20 mouse cellular contexts compared by ENCODE assay signal in genomic region chr1:77233010-77233409, GRCm38 (mm10).
DNase-seq lines count a peak whose midpoint lies in the region; ATAC-seq and TF ChIP-seq lines count a peak whose summit lies in the region.
"Had no signal": no experiment of that assay in that cellular context is flagged by ENCODE, and none has a peak within 500 bp of the region (broad histone marks: within the 10 kb centered on the region; RNA-seq: fewer than 3 reads in every experiment).

No protein-coding gene starts in this region.

- H3K4me3 ChIP-seq in gastrocnemius, adult 2 months: no peak overlapping the region
- H3K4me3 ChIP-seq in liver, adult 2 months (ENCODE audit: insufficient read depth, low read depth, low read length): no peak overlapping the region
- no peak overlapping the region for H3K4me3 ChIP-seq in liver, embryonic 12.5 days
- no peak overlapping the region for H3K4me3 ChIP-seq in kidney, embryonic 16.5 days (ENCODE audit: low read length)
- H3K4me3 ChIP-seq in forebrain, postnatal 0 days (ENCODE audit: low read depth, low read length): no peak overlapping the region
- H3K4me3 ChIP-seq: layer of hippocampus, adult 2 months; midbrain, embryonic 13.5 days; neural tube, embryonic 13.5 days had no signal

- peak; percentile 28 for DNase-seq in gastrocnemius, adult 2 months
- no peak for DNase-seq in gastrocnemius, postnatal 14 days
- DNase-seq in liver, adult 2 months (ENCODE audit: extremely low read depth, low read depth, low spot score): peak; percentile 47
- peak; percentile 28 for DNase-seq in skeletal muscle tissue, adult 2 months (ENCODE audit: low read depth, low spot score)
- DNase-seq in forebrain, postnatal 0 days: no peak
- no peak for DNase-seq in adrenal gland, postnatal 4 days (ENCODE audit: low spot score in 2 of 2)
- DNase-seq: cerebellum, adult 8-10 months; embryo, embryonic 11 days; gastrocnemius, postnatal 10 days; layer of hippocampus, postnatal 36 days; lung, postnatal 14 days; right cerebral cortex, adult 18-20 months had no signal

- H3K36me3 ChIP-seq in liver, adult 2 months (ENCODE audit: control insufficient read depth, insufficient read depth, low read length): no peaks in the 10 kb centered on the region
- no peaks in the 10 kb centered on the region for H3K36me3 ChIP-seq in liver, embryonic 12.5 days
- H3K36me3 ChIP-seq in kidney, embryonic 16.5 days (ENCODE audit: insufficient read depth, low read length): no peaks in the 10 kb centered on the region
- no peaks in the 10 kb centered on the region for H3K36me3 ChIP-seq in forebrain, postnatal 0 days (ENCODE audit: insufficient read depth)
- H3K36me3 ChIP-seq: midbrain, embryonic 13.5 days; neural tube, embryonic 13.5 days had no signal

- ATAC-seq in liver, embryonic 12.5 days: no peak
- 0 out of 2 replicates have a peak, but pooled peaks have one; percentile 61 for ATAC-seq in kidney, embryonic 16.5 days (ENCODE audit: low FRiP score, low TSS enrichment)
- no peak for ATAC-seq in forebrain, postnatal 0 days
- ATAC-seq: forebrain, embryonic 16.5 days; midbrain, embryonic 13.5 days had no signal

- no peak overlapping the region for H3K27ac ChIP-seq in gastrocnemius, adult 2 months
- H3K27ac ChIP-seq in liver, adult 2 months (replicated peaks; ENCODE audit: insufficient read depth, low read depth, low read length): no peak overlapping the region
- H3K27ac ChIP-seq in liver, embryonic 12.5 days: no peak overlapping the region
- H3K27ac ChIP-seq in kidney, embryonic 16.5 days (ENCODE audit: low read length): no peak overlapping the region
- H3K27ac ChIP-seq in forebrain, postnatal 0 days (ENCODE audit: low read depth, low read length): no peak overlapping the region
- H3K27ac ChIP-seq: hindbrain, embryonic 14.5 days; layer of hippocampus, adult 2 months; midbrain, embryonic 13.5 days; neural tube, embryonic 13.5 days had no signal

- no peaks in the 10 kb centered on the region for H3K4me1 ChIP-seq in liver, adult 2 months (ENCODE audit: control insufficient read depth, insufficient read depth, low read length)
- H3K4me1 ChIP-seq in liver, embryonic 12.5 days: no peaks in the 10 kb centered on the region
- H3K4me1 ChIP-seq in kidney, embryonic 16.5 days (ENCODE audit: insufficient read depth, low read length): no peaks in the 10 kb centered on the region
- no peaks in the 10 kb centered on the region for H3K4me1 ChIP-seq in forebrain, postnatal 0 days (ENCODE audit: insufficient read depth)
- H3K4me1 ChIP-seq: midbrain, embryonic 13.5 days; neural tube, embryonic 13.5 days had no signal

- no peaks in the 10 kb centered on the region for H3K79me2 ChIP-seq in liver, adult 2 months (ENCODE audit: control insufficient read depth, insufficient read depth, low read length)

- 78% methylated on average over 4 of the region's 4 CpGs for WGBS in liver, adult 2 months
- WGBS in liver, embryonic 12.5 days (ENCODE audit: insufficient replicate concordance): 71% methylated on average over 4 of the region's 4 CpGs
- 47% methylated on average over 4 of the region's 4 CpGs for WGBS in kidney, embryonic 16.5 days
- WGBS in forebrain, postnatal 0 days: 81% methylated on average over 4 of the region's 4 CpGs

- TF ChIP-seq POLR2A in liver, adult 2 months (IDR thresholded peaks at IDR 0.05; ENCODE audit: extremely low read depth, insufficient read depth, low read length): no peak

- intact Hi-C loops in gastrocnemius, adult 2 months (cut with DNase I): no loop called here
- intact Hi-C loops in gastrocnemius, postnatal 14 days (cut with DNase I; ENCODE audit: low total_unique reads): no loop called here

- no peaks in the 10 kb centered on the region for H3K9me3 ChIP-seq in liver, embryonic 12.5 days (replicated peaks)
- H3K9me3 ChIP-seq in kidney, embryonic 16.5 days (ENCODE audit: low read length): 0 out of 2 replicates have a peak, but pooled peaks cover 5% of the 10 kb centered on the region
- no peaks in the 10 kb centered on the region for H3K9me3 ChIP-seq in forebrain, postnatal 0 days (ENCODE audit: low read length)
- H3K9me3 ChIP-seq: midbrain, embryonic 13.5 days; neural tube, embryonic 13.5 days had no signal

- TF ChIP-seq CTCF in gastrocnemius, adult 2 months (IDR thresholded peaks at IDR 0.05): no peak
- TF ChIP-seq CTCF in liver, adult 2 months (IDR thresholded peaks at IDR 0.05; ENCODE audit: low read depth, low read length): no peak
- no peak for TF ChIP-seq CTCF in forebrain, postnatal 0 days (IDR thresholded peaks at IDR 0.05; ENCODE audit: low read depth)

- no peaks in the 10 kb centered on the region for H3K27me3 ChIP-seq in liver, adult 2 months (ENCODE audit: control insufficient read depth, insufficient read depth, low read length)
- 0 out of 2 replicates have a peak, but pooled peaks cover 3% of the 10 kb centered on the region for H3K27me3 ChIP-seq in liver, embryonic 12.5 days (replicated peaks)
- no peaks in the 10 kb centered on the region for H3K27me3 ChIP-seq in kidney, embryonic 16.5 days (ENCODE audit: insufficient read depth, low read length)
- H3K27me3 ChIP-seq in forebrain, postnatal 0 days (ENCODE audit: insufficient read depth, low read length): no peaks in the 10 kb centered on the region
- H3K27me3 ChIP-seq: CH12.LX; neural tube, embryonic 13.5 days had no signal

- no peak overlapping the region for H3K9ac ChIP-seq in liver, adult 2 months (ENCODE audit: low read depth, low read length)
- no peak overlapping the region for H3K9ac ChIP-seq in liver, embryonic 12.5 days
- H3K9ac ChIP-seq in kidney, embryonic 16.5 days (replicated peaks; ENCODE audit: low read length): no peak overlapping the region
- no peak overlapping the region for H3K9ac ChIP-seq in forebrain, postnatal 0 days
- H3K9ac ChIP-seq: hindbrain, embryonic 14.5 days; midbrain, embryonic 13.5 days; neural tube, embryonic 13.5 days had no signal

- no peak overlapping the region for H3K4me2 ChIP-seq in liver, embryonic 12.5 days
- H3K4me2 ChIP-seq in kidney, embryonic 16.5 days (replicated peaks; ENCODE audit: low read depth, low read length): no peak overlapping the region
- H3K4me2 ChIP-seq in forebrain, postnatal 0 days (ENCODE audit: low read depth): no peak overlapping the region
- H3K4me2 ChIP-seq: hindbrain, embryonic 14.5 days; midbrain, embryonic 13.5 days; neural tube, embryonic 13.5 days had no signal

Comparison
In these comparisons a context has a peak if more than half of its experiments do, and no peak if none do; other contexts are left out.
1. DNase-seq: peak in gastrocnemius, adult 2 months (single experiment), liver, adult 2 months (single experiment) and skeletal muscle tissue, adult 2 months (single experiment); none in gastrocnemius, postnatal 14 days (single experiment), forebrain, postnatal 0 days (single experiment) and adrenal gland, postnatal 4 days (0 of 2).